Mouse (Mus musculus) mouse embryonic stem cell (cell line): ENCODE measurements at regions not wholly inside any gene's neighbourhood (a gene's known extent, or its start where the extent isn't known, plus 50 kb on each side); places are given as distances from the start of the nearest gene placed in this dataset.

ENCODE experiments used
- in situ Hi-C, 2 experiments: fragments of 300-500 bp; cut with MboI; formaldehyde crosslinking; loops; 1 replicate in 1 of 2; 3 replicates in 1 of 2; pipeline ENCODE4 v1.14.3; 2019 to 2020; ENCODE audit warnings: low sequenced_read_pairs in 2 of 2, low pct_unique_long_range_greater_than_20kb in 1 of 2, mixed read lengths in 1 of 2; ENCODE audit not compliant: unreplicated experiment in 1 of 2

DNA sequence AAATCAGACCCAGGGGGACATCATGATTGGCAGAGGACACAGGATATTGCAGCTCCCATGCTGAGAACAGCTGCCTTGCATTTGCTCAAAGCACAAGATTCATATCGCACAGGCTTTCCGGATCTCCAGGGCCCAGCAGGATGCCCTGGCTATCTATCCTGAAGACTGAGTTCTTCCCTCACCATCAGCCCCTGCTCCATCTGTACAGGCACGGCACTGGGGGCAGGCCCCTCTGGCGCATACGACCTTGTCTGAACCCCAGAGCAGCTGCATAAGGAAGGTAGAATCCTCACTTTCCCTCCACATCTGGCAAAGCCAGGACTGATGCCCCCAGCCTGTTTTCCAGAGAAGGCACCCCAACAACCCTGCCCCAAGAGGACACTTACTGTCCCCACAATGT, 266.8 kb downstream of the Tns1 start:
- in situ Hi-C loops: loop anchor here in 1 of 2 experiments (10.0 kb wide), 1 partner anchor 993 kb away; no protein-coding TSS in a partner anchor

DNA sequence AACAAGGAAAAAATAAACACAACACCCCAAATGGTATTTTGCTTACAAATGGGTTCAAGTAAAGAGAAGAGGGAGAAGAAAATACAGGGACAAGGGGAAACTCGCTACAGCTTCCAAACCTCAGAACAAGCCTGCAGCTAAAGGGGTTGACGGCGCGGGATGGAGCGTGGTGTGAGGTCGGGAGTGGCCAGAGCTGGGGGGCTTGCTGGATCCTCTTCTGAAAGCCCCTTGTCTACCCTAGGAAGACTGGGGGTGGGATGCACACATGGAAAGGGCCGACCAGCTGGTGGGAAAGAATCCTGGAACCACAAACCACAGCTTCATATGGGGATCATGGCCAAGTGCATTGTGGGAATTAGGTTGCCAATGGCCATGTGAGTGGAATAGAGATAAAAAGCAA, 267.4 kb downstream of the Tns1 start:
- in situ Hi-C loops: loop anchor here in 1 of 2 experiments (10.0 kb wide), 1 partner anchor 992 kb away; no protein-coding TSS in a partner anchor

DNA sequence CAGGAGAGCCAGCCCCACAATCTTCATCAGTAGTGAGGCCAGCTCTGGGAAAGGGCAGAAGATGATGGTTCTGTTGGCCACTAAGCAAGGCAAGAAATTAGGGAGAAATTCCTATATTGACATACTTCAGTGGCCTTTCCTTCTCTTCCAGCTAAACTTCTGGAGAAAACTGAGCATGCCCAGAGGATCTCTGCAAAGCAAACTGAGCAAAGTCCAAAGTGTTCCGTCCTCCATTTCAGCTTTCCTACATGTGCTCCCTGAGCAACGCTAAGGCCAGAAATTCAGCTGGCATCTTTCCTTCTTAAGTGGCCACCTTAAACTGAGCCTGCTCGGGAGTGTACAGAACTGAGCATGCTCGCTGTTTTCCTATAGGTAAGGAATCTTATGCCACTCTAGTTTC, 268.9 kb downstream of the Tns1 start:
- in situ Hi-C loops: loop anchor here in 1 of 2 experiments (10.0 kb wide), 1 partner anchor 991 kb away; no protein-coding TSS in a partner anchor

DNA sequence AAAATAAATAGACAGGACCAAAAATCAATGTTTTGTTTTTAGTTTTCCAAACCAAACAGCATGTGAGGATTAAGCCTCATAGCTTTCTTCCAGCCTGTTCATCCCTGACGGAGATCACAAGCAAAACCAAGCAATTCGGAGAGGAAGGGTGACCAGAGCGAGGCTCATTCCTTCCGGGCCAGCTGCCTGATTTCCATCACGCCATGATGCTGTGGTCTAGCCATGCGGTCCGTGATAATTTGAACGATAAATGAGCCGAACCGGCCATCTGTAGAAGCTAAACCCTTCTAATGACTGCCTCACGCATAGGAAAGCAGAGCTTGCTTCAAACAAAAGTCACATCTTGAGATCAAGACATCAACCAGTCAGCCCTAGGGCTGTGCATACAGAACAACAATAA, 270.4 kb downstream of the Tns1 start:
- in situ Hi-C loops: loop anchor here in 1 of 2 experiments (10.0 kb wide), 1 partner anchor 989 kb away; no protein-coding TSS in a partner anchor

DNA sequence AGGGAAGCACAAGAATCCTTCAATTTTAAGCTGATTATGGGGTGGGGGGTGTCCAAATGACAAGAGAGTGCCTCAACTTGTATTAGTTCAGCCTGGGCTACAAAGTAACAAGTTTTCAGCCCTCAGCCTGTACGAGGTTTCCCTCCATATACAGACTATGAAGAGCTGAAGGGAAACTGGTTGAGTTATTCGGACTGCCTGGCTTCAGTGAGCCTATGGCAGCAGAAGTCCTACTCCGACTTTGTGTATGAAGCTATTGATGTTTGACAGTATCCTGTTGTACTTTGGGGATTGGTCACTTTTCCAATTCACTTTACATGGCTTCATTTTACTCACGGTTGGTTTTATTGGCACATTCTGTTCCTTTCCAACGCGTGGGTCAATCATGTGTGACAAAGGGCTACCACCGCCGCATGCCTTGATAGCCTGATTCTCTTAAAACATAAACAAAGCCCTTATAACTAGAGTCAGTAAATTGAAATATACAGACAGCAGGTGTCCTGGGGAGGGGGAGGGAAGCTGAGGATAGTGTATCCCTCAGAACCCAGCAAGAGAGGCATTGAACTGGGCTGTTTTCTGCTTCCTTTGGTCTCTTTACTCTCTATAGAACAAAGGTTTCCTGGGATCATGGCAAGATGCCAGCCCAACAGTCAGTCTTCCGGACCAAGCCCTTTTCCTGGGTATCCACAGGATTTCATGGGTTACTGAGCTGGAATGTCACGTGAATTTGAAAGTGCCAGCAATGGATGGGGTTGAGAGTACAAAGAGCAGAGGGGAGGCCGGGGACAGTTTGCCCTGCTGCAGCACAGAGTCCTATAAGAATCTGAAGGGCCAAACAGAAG, 273.9 kb downstream of the Tns1 start:
- in situ Hi-C loops: loop anchor here in 1 of 2 experiments (10.0 kb wide), 1 partner anchor 986 kb away; no protein-coding TSS in a partner anchor

DNA sequence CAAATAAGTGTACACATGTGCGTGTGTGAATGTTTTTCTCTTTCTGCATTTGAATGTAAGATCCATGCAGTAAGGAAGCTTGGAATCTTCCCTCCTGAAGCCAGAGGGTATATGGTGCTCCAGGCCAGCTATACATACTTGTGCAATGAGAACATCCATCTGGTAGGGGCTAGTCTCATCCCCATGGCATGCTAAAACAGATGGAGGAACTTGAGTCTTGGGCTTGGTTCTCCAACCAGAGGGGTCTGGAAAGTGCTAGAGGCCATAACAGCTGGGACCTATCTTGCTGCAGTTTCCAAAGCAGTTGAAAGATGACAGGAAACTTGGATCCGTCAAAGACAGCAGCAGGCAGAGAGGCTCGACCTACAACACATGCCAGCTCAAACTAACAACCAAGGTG, 275.9 kb downstream of the Tns1 start:
- in situ Hi-C loops: no loop called here

DNA sequence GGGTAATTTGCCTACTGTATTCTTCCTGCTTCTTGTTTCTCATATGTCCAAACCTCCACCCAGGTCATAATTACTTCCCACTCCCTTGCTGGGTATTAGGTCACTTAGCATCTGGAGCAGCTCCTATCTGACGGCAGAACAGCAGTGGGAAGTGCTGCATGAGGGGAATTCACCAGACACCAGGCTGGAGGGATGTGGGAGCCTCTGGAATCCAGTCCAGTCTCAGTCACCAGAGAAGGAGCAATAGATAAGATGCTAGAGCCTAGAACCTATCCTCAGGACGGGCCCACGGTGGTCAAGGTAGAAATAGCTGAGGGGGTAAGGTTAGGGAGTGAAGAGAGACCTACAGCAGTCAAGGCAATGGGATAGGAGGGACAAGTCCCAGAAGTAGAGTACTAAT, 277.1 kb downstream of the Tns1 start:
- in situ Hi-C loops: no loop called here

DNA sequence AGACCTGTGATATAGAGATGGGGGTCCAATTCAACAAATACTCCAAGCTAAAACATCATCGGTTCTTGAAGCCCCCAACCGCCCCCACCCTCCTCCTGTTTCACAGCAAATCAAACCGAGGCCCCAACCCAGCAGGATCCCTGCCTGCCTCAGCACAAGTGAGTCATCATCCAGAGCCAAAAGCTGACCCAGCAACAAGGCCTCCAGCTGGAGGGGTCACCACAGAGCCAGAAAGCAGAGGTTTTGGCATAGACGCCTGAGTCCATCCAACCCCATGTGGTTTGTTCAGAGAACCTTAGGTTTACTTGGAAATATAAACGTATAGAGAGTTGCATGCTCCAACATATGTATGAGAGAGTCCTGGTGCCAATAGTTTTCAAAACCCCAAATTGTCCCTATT, 279.1 kb downstream of the Tns1 start:
- in situ Hi-C loops: no loop called here

DNA sequence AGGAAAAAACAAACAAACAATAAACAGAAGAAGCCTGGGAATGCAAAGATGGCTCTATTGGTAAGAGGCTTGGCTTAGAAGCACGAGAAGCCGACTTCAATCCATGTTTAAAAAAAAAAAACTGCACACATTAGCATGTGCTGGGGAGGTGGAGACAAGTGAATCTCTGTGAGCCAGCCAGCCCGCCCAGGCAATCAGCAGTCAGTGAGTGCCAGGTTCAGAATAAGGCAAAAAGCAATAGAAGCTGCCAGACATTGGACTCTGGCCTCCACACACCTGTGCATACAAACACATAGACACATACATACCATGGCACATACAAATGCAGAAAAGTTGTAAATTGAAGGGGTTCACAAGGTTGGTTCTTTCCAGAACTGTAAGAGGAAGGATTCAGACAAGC, 279.7 kb downstream of the Tns1 start:
- in situ Hi-C loops: no loop called here

DNA sequence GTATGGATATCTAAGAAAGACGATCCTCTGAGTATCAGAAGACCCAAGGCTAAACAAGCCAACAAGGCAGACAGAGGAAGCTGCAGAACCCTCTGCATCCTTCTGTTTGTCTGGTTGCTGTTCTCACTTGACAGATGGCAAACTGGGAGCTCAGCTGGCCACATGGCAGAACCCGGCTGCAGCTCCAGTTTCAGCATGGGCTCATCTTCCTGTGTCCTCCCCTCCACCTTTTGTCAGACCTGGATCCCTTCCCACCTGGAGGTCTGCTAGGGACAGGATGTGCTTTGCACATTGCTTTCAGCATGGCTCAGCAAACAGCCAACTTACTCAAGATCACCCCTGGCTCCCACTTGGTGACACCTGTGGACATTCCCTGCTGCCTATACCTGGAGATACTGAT, 284.9 kb downstream of the Tns1 start:
- in situ Hi-C loops: no loop called here

DNA sequence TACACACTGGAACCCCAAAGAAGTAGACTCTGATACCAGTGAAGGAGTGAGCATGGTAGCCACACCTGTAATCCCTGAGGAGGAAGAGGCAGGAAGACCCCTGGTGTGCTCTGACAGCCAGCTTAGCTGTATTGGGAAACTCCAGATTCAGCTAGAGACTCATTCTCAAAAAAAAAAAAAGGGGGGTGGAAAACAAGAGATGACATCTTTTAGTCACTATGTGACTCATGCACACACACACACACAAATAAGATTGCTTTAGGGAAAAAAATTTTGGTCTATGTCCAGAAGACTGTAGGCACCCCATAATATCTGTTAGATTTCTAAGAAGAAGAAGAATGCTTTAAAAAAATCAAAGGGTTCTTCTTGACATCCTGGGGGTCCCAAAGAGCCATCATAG, 287.6 kb downstream of the Tns1 start:
- in situ Hi-C loops: no loop called here

DNA sequence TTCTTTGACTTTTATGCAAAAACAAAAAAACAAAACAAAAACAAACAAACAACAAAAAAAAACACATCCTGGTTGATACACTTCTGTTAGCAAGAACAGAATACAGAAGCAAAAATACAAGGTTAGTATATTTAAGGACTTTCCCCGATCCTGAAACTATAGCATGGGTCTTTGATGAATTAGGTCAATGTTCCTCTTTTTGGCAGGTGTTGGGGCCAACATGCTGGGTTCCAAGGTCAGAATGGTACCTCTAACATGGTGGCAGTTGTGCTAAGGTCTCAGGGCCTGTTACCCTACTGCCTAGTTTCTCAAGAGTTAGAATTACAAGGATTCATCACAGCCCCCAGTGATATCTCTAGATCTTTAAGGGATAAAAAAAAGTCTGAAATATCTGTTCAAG, 289.7 kb downstream of the Tns1 start:
- in situ Hi-C loops: no loop called here

DNA sequence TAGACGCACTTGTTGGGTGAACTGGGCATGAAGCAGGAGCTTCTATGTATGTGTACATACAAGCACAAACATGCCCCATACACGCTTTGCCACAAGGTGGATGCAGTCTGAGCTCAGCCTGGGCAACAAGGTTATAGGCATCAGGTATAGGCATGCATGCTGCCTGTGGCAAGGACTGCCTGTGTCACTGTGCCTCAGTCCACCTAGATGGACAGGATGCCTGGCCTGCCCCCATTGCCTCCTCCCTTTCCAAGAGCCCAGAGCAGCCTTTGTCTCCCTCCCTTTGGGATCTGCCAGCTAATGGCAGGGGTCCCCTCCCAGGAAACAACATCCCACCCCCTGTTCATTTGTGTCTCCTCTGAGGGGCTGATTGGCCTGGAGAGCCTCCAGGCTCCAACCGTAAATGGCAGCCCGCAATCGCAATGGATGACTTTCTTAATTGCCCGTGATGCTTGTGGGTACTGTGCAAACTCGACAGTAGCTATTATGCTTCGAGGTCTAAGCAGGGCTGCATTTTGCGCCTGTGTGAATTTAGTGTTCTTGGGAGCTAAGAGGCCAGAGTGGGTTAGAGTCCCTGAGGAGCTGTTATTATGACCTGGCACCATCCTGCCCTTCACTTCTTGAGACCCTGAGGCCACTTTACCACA, 293.6 kb downstream of the Tns1 start:
- in situ Hi-C loops: no loop called here

DNA sequence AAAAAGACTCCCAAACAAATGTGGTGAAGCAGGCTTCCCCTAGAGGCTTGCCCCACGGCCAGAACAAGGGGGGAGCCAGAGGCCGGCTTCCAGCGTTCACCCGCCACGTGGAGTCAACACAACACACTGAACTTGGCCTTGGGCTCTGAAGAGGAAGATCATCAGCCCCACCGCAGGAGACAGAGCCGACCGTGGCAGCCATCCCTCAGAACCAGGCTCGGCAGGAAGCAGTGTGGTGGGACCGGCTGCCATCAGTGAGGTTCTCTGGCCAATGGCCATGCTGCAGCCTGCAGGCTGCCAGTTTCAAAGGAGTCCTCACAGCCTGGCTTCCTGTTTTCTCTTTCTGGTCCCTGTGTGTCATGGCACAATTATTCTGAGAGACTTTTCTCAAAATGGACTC, 295.3 kb downstream of the Tns1 start:
- in situ Hi-C loops: loop anchor here in 1 of 2 experiments (10.0 kb wide), 1 partner anchor 954 kb away; the partner anchor contains the start of gene Igfbp5

DNA sequence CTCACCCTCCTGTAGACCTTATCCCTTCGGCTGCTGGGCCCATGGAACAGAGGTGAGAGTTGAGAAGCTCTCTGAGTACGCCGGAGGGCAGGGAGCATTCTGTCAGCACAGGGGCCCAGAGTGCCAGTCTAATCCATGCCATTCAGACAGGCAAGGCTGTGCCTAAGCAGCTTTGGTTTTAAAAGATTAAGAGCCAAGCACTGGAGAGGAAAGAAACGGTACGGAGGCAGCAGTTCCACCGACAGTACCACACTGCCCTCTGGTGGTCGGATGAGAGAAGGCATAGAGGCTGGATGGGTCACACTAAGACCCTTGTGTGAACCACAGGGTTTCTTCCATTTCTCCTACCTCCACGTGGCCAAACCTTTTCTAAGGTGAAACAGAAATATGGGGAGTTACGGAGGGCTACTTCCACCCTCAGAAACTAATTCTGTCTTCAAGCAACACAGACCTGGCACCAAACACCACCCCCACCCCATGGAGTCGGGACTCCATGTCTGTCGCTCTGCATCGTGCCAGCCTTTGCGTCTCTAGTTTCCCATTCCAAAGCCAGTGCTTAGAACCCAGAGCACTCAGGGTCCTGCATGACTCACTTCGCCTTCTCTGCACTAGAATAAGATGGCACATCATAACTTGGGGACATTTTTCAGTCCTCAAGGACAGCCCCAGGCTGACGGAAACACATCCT, 297.9 kb downstream of the Tns1 start:
- in situ Hi-C loops: loop anchor here in 1 of 2 experiments (10.0 kb wide), 1 partner anchor 952 kb away; the partner anchor contains the start of gene Igfbp5

DNA sequence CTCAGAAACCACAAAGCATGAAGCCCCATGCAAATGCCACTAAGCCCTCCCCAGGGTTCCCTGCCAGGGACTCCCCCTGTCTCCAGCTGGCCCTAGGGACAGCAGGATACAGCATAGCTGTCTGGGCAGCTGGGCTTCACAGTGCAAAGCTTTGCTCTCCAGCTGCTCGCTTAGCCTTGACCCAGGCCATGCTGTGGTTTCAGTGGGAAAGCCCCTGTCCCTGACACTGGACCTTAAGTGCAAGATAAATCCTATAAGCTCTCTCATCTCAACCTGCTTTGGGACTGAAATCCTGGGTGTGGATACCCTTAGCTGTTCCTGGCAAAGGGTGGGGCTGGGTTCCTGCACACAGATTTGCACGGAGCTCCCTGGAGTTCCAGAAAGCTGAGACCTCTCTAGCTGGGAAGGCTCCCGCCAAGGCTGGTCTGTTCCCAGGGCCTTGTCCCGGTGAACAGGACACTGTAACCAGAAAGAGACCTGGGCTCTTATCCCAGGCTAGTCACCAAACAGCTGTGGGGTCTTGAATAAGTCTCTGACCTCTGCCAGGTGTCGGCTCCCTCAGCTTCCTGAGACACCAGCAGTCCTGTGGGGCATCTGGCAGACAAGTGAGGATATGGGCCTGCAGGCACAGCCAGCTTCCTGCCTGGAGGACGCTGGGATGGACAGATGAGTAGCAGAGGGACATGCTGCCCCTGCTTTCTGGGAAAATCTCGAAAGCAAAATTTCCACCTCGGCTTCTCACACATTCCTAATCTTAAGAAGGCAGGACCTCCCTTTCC, 299.7 kb downstream of the Tns1 start:
- in situ Hi-C loops: loop anchor here (10.0 to 25.0 kb wide), 2 partner anchors 937 to 950 kb away; partner anchors contain the start of gene Igfbp5 (in 1 of the 2)

DNA sequence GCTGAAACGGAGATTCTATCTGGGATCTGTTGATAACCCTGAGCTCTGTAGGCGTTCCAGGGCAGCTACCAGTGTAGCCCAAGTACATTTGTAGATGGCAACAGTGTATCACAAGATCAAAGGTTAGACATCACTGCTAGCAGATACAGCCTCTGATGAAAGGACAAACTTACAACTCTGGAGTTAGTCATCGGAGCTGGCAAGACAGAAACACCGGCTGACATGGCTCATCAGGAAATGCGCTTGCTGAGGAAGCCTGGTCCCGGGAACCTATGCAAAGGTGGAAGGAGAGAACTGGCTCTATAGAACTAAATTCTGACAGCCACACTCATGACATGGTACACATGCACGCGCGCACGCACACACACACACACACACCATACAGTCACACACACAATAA, 300.5 kb downstream of the Tns1 start:
- in situ Hi-C loops: loop anchor here (10.0 to 25.0 kb wide), 2 partner anchors 936 to 949 kb away; partner anchors contain the start of gene Igfbp5 (in 1 of the 2)

DNA sequence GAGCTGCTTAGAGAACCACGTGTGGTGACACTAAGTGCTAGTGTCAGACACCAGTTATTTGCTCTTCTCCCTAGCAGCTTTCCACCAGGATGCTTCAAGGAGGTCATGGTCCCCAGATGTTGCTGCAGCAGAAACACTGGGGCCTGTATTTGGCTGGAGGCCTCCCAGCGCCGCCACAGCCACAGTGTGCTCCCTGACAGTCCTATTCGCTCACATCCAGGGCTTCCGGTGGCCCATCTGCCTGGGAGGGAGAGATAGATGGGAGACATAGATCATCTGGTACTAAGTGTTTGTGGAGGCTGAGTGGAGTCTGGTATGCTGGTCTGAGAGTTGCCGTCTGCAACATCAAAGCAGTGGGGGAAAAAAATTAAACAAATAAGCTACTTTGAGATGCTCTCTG, 301.6 kb downstream of the Tns1 start:
- in situ Hi-C loops: loop anchor here (10.0 to 25.0 kb wide), 2 partner anchors 935 to 948 kb away; partner anchors contain the start of gene Igfbp5 (in 1 of the 2)
